Mouse (Mus musculus): Measurements from ENCODE around the gene Ppm1h. TPM values are rescaled to one million over a fixed set of nuclear protein-coding genes. Genes with fewer than 3 reads are reported as not detected.
A peak's percentile ranks its signal among the peaks of the same experiment; 100 is the strongest.

Ppm1h gene
- polyA plus RNA-seq, 1 experiment from 2014 or later, result 26.0 TPM

GRCm38 (mm10) chr10:122768204-122768892 is 89.8 kb downstream of the Ppm1h start:
- no peak for TF ChIP-seq CTCF (IDR thresholded peaks at IDR 0.05)
- POLR2A ChIA-PET, result no interaction called here
- CTCF ChIA-PET, result interaction anchor here (1.1 kb wide), 1 partner anchor 13 kb away, joined by 3 read pairs; no protein-coding TSS in a partner anchor
- in situ Hi-C loops (cut with MboI; ENCODE audit: low pct_unique_long_range_greater_than_20kb), result no loop called here
- ATAC-seq, result no peak
- DNase-seq (ENCODE audit: low read depth, low spot score), result no peak
- no peaks in the 10 kb centered on the region for H3K27me3 ChIP-seq

DNA sequence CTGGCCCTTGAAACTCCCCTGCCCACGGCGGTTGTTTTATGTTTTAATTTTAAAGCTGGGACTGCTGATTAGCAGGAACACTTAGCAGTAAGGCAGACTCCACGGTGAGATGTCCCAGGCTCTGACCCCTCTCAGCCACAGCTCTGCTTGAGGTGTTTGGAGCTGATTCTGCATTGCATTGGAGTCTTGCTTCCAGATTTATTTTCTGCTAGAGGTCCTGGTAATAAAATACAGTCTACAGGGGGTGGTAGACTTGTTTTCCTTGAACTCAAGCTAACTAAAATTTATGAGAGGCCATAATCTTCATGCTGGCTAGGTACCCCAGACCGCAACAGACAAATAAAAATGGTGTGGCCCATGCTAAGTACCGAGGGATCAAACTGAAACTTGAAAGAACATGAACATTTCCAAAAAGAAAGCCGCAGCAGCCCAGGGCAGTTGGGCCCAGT is 90.4 kb downstream of the Ppm1h start:
- TF ChIP-seq CTCF (IDR thresholded peaks at IDR 0.05), result no peak
- H3K27me3 ChIP-seq, result no peaks in the 10 kb centered on the region
- ATAC-seq (no peak), DNase-seq (ENCODE audit: low read depth, low spot score) (no peak)
- ChIA-PET POLR2A (no interaction called here), CTCF (interaction anchor here (1.1 to 1.5 kb wide), 2 partner anchors 13 to 59 kb away, joined by 3 read pairs; no protein-coding TSS in a partner anchor)
- in situ Hi-C loops (cut with MboI; ENCODE audit: low pct_unique_long_range_greater_than_20kb), result no loop called here

DNA sequence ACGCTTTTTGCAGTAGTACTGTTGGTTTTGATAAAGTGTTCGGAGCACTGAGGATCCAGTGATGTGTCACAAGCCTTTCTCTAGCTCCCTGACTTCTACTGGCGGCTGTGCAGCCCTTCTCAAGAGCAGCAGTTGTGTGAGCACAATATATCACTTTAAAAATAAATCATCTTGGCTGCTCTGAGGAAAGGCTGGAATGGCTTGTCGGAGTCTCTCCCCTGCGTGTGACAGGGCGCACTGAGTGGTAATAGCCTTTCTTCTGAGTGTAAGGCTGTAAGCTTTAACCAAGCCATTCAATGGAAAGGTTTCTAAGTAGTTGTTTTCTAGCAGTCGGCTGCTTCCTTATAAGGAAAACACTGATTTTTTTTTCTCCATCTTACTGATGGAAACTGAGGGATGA is 91.8 kb downstream of the Ppm1h start:
- no peak for TF ChIP-seq CTCF (IDR thresholded peaks at IDR 0.05)
- ATAC-seq (no peak), DNase-seq (ENCODE audit: low read depth, low spot score) (no peak)
- in situ Hi-C loops (cut with MboI; ENCODE audit: low pct_unique_long_range_greater_than_20kb), result no loop called here
- CTCF ChIA-PET, result interaction anchor here (0.8 to 1.5 kb wide), 3 partner anchors 10 to 61 kb away, joined by 3 to 4 read pairs (median 4); no protein-coding TSS in a partner anchor
- no peaks in the 10 kb centered on the region for H3K27me3 ChIP-seq
- POLR2A ChIA-PET, result interaction anchor here (0.5 kb wide), 1 partner anchor 51 kb away, joined by 3 read pairs; no protein-coding TSS in a partner anchor

DNA sequence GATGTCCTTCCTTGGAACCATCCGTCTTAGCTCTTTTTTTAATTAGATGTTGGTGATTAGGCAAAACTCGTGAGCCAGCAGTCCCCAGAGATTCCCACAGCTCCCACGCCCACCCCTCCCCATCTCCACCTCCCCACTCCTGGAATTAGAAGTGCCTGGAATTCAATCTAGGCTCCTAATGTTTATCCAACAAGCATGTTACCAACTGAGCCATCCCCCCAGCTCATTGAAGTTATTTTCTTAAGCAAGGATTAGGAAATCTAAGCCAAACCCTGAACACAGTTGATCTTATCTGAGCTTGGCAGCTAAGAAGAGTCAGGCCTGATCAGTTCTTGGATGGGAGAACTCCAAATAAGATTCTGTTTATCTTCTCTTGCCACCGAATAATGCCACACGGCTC is 92.4 kb downstream of the Ppm1h start:
- no peak for TF ChIP-seq CTCF (IDR thresholded peaks at IDR 0.05)
- in situ Hi-C loops (cut with MboI; ENCODE audit: low pct_unique_long_range_greater_than_20kb), result no loop called here
- no peak for DNase-seq (ENCODE audit: low read depth, low spot score)
- no peaks in the 10 kb centered on the region for H3K27me3 ChIP-seq
- ATAC-seq, result peak; percentile 28
- ChIA-PET POLR2A (no interaction called here), CTCF (interaction anchor here (1.1 to 1.4 kb wide), 3 partner anchors 9 to 19 kb away, joined by 3 to 4 read pairs (median 4); no protein-coding TSS in a partner anchor)

DNA sequence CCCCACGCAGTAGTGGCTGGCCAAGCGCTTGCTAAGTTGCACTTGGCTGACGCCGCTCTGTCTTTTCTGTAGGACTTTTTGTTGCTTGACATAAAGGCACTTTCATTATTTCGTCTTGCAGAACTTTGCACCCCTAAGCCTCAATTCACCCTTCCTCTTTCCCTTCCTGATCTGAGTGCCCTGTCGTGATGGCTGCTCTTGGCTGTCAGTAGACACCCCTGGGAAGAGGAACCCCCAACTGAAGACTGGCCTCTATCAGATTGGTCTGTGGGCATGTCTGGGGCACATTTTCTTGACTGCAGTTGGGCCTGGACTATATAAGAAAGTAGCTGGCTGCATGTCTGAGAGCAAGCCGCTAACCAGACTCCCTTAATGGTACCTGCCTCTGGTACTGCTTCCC is 95.6 kb downstream of the Ppm1h start:
- TF ChIP-seq CTCF (IDR thresholded peaks at IDR 0.05), result no peak
- POLR2A ChIA-PET, result no interaction called here
- CTCF ChIA-PET, result no interaction called here
- no peak for DNase-seq (ENCODE audit: low read depth, low spot score)
- H3K27me3 ChIP-seq, result no peaks in the 10 kb centered on the region
- no peak for ATAC-seq
- in situ Hi-C loops (cut with MboI; ENCODE audit: low pct_unique_long_range_greater_than_20kb), result no loop called here

- ChIA-PET POLR2A (no interaction called here), CTCF (interaction anchor here (1.2 to 1.5 kb wide), 2 partner anchors 11 to 21 kb away, joined by 3 read pairs; no protein-coding TSS in a partner anchor)
- H3K27me3 ChIP-seq, result no peaks in the 10 kb centered on the region
- DNase-seq (ENCODE audit: low read depth, low spot score), result no peak
- no peak for TF ChIP-seq CTCF (IDR thresholded peaks at IDR 0.05)
- in situ Hi-C loops (cut with MboI; ENCODE audit: low pct_unique_long_range_greater_than_20kb), result loop anchor here (25.0 kb wide), 1 partner anchor 665 kb away; no protein-coding TSS in a partner anchor
- peak; percentile 65 for ATAC-seq
Measured at GRCm38 (mm10) chr10:122777436-122777835, 98.9 kb downstream of the Ppm1h start.

DNA sequence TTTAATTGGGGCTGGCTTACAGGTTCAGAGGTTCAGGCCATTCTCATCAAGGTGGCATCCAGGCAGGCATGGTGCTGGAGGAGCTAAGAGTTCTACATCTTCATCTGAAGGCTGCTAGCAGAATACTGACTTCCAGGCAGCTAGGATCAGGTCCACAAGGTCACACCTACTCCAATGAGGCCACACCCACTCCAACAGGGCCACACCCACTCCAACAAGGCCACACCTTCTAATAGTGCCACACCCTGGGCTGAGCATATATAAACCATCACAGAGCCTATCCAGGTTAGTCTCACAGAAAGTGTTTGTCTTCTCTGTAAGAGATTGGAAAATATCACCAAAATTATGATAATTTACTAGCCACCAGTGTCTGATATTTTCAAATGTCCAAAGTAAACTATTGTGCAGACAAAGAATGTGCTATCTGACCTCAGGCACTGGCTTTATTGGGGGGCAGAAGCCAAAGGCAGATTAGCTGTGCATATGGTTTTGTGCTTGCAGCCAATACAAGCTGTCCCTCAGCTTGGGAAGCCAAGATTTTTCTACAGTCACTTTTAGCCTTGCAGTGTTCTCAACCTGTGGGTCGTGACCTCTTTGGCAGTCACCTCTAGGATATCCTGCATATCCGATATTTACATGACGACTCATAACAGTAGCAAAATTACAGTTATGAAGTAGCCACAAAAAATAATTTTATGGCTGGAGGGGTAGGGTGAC is 99.5 kb downstream of the Ppm1h start:
- no peak for ATAC-seq
- DNase-seq (ENCODE audit: low read depth, low spot score), result no peak
- in situ Hi-C loops (cut with MboI; ENCODE audit: low pct_unique_long_range_greater_than_20kb), result loop anchor here (25.0 kb wide), 1 partner anchor 666 kb away; no protein-coding TSS in a partner anchor
- TF ChIP-seq CTCF (IDR thresholded peaks at IDR 0.05), result no peak
- POLR2A ChIA-PET, result interaction anchor here (0.7 kb wide), 1 partner anchor 19 kb away, joined by 3 read pairs; no protein-coding TSS in a partner anchor
- no peaks in the 10 kb centered on the region for H3K27me3 ChIP-seq
- CTCF ChIA-PET, result interaction anchor here (1.2 to 1.5 kb wide), 2 partner anchors 12 to 21 kb away, joined by 3 read pairs; no protein-coding TSS in a partner anchor

- ATAC-seq (no peak), DNase-seq (ENCODE audit: low read depth, low spot score) (no peak)
- in situ Hi-C loops (cut with MboI; ENCODE audit: low pct_unique_long_range_greater_than_20kb), result loop anchor here (25.0 kb wide), 1 partner anchor 667 kb away; no protein-coding TSS in a partner anchor
- CTCF ChIA-PET, result interaction anchor here (1.1 kb wide), 1 partner anchor 8 kb away, joined by 4 read pairs; no protein-coding TSS in a partner anchor
- POLR2A ChIA-PET, result no interaction called here
- H3K27me3 ChIP-seq, result no peaks in the 10 kb centered on the region
- TF ChIP-seq CTCF (IDR thresholded peaks at IDR 0.05), result no peak
Measured at GRCm38 (mm10) chr10:122779351-122779750, 100.8 kb downstream of the Ppm1h start.

- no peak for TF ChIP-seq CTCF (IDR thresholded peaks at IDR 0.05)
- peak; percentile 96 for ATAC-seq
- POLR2A ChIA-PET, result no interaction called here
- peak; percentile 84 for DNase-seq (ENCODE audit: low read depth, low spot score)
- in situ Hi-C loops (cut with MboI; ENCODE audit: low pct_unique_long_range_greater_than_20kb), result loop anchor here (25.0 kb wide), 1 partner anchor 670 kb away; no protein-coding TSS in a partner anchor
- CTCF ChIA-PET, result no interaction called here
- no peaks in the 10 kb centered on the region for H3K27me3 ChIP-seq
Measured at GRCm38 (mm10) chr10:122782755-122783154, 104.2 kb downstream of the Ppm1h start.

GRCm38 (mm10) chr10:122789648-122790170 is 111.1 kb downstream of the Ppm1h start:
- ATAC-seq, result no peak
- CTCF ChIA-PET, result interaction anchor here (0.8 to 1.1 kb wide), 3 partner anchors 9 to 18 kb away, joined by 3 to 4 read pairs (median 3); no protein-coding TSS in a partner anchor
- no peak for DNase-seq (ENCODE audit: low read depth, low spot score)
- POLR2A ChIA-PET, result interaction anchor here (0.6 to 0.7 kb wide), 2 partner anchors 96 to 103 kb away, joined by 4 to 6 read pairs; no protein-coding TSS in a partner anchor
- no peaks in the 10 kb centered on the region for H3K27me3 ChIP-seq
- TF ChIP-seq CTCF (IDR thresholded peaks at IDR 0.05), result no peak
- in situ Hi-C loops (cut with MboI; ENCODE audit: low pct_unique_long_range_greater_than_20kb), result loop anchor here (25.0 kb wide), 1 partner anchor 677 kb away; no protein-coding TSS in a partner anchor
